Mouse (Mus musculus) G1E (cell line): ENCODE measurements at regions not wholly inside any gene's neighbourhood (a gene's known extent, or its start where the extent isn't known, plus 50 kb on each side); places are given as distances from the start of the nearest gene placed in this dataset.

Source experiments
- CTCF ChIP-seq: IDR thresholded peaks from 2 replicates; pipeline ENCODE4 v1.5.1; 2012; ENCODE audit warnings: low read depth, low read length, inconsistent platforms, mixed read lengths
- GATA1 ChIP-seq: IDR thresholded peaks from 2 replicates; pipeline ENCODE4 v1.6.1; 2012; ENCODE audit warnings: borderline replicate concordance, low read length, inconsistent platforms, mixed read lengths
- TAL1 ChIP-seq: conservative IDR thresholded peaks from 2 replicates; pipeline ENCODE4 v1.6.1; 2012; ENCODE audit warnings: low read depth, low read length, inconsistent platforms, mixed read lengths

GRCm38 (mm10) chr2:167761404-167761936 lies 71.8 kb upstream of the Tmem189 start:
- TF ChIP-seq CTCF (no peak), GATA1 (no peak), TAL1 (no peak)
